Comparison of ENCODE assay signal across 9 mouse cellular contexts in the genomic region with DNA sequence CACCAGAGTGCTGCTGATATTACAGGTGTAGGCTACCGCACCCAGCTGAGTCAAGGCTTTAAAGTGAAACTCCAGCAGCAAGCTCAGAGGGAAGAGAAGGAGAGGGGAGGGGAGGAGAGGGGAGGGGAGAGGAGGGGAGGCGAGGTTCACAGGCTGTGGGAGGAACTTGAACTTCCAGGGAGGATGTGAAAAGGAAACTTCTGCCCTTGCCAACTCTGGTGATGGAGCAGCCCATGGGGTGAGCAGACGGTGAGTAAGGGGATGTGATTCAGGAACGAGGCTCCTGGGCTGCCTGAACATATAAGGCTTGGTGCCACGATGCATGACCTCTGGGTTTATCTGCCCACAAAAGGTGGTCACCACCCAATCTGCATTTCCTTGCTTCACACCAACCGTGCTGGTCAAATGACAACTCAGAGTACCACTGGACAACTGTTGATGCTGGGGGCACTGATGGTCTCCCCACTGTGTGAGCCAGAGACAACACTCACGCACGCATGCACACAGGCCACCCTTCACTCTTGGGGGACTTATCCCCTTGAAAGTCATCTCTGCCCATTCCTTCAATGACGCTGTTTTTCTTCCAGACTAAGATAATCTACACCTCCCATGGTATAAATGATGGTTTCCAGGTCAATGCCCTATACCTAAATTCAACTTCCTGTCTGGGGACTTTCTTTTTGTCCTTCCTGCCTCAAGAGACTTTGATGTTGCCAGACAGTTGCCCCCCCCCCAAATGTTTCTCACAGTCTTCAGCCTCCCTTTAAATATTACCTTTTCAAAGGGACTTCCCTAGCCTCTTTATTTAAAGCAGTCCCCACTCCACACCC.
DNase-seq lines count a peak whose midpoint lies in the region; ATAC-seq lines count a peak whose summit lies in the region.
"Had no signal": no experiment of that assay in that cellular context is flagged by ENCODE, and none has a peak within 500 bp of the region (broad histone marks: within the 10 kb centered on the region; RNA-seq: fewer than 3 reads in every experiment).

No protein-coding gene starts in this region.

- no peaks in the 10 kb centered on the region for H3K9me3 ChIP-seq in midbrain, embryonic 10.5 days (replicated peaks)
- H3K9me3 ChIP-seq in midbrain, embryonic 13.5 days, result no peaks in the 10 kb centered on the region
- no peaks in the 10 kb centered on the region for H3K9me3 ChIP-seq in intestine, embryonic 15.5 days
- H3K9me3 ChIP-seq in stomach, embryonic 14.5 days (ENCODE audit: control insufficient read depth, low read depth, low read length), result no peaks in the 10 kb centered on the region
- H3K9me3 ChIP-seq: neural tube, embryonic 12.5 days had no signal

- no peak for ATAC-seq in midbrain, embryonic 13.5 days
- peak; percentile 66 for ATAC-seq in intestine, embryonic 15.5 days
- no peak for ATAC-seq in stomach, embryonic 14.5 days (ENCODE audit: insufficient number of reproducible peaks, insufficient read depth, low FRiP score, low read depth)

- peak; percentile 36 for DNase-seq in adrenal gland, postnatal 14 days
- DNase-seq in adrenal gland, postnatal 10 days, result no peak
- DNase-seq in midbrain, embryonic 10.5 days (ENCODE audit: low spot score), result no peak
- no peak for DNase-seq in c-Kit-positive CD71-positive TER-119-positive erythroid progenitor cells, embryonic 14.5 days (ENCODE audit: low spot score)
- DNase-seq in right cerebral cortex, postnatal 14 days, result no peak

- WGBS in midbrain, embryonic 10.5 days, result 73% methylated on average over 9 of the region's 9 CpGs
- WGBS in midbrain, embryonic 13.5 days, result 67% methylated on average over 9 of the region's 9 CpGs
- 57% methylated on average over 9 of the region's 9 CpGs for WGBS in intestine, embryonic 15.5 days
- WGBS in stomach, embryonic 14.5 days, result 66% methylated on average over 9 of the region's 9 CpGs

- no peak overlapping the region for H3K4me2 ChIP-seq in midbrain, embryonic 13.5 days (replicated peaks)
- H3K4me2 ChIP-seq in intestine, embryonic 15.5 days (replicated peaks), result peak overlapping the region; percentile 37
- H3K4me2 ChIP-seq in stomach, embryonic 14.5 days (replicated peaks; ENCODE audit: low read depth, low read length), result no peak overlapping the region
- H3K4me2 ChIP-seq: neural tube, embryonic 12.5 days had no signal

- H3K27ac ChIP-seq in midbrain, embryonic 10.5 days (replicated peaks), result peak overlapping the region; percentile 42; the same call in 1 of the 2 replicates
- no peak overlapping the region for H3K27ac ChIP-seq in midbrain, embryonic 13.5 days
- H3K27ac ChIP-seq in intestine, embryonic 15.5 days, result peak overlapping the region; percentile 36; the same call in 1 of the 2 replicates
- H3K27ac ChIP-seq in stomach, embryonic 14.5 days (ENCODE audit: low read length), result peak overlapping the region; percentile 53
- H3K27ac ChIP-seq: neural tube, embryonic 12.5 days had no signal

- H3K36me3 ChIP-seq in midbrain, embryonic 10.5 days, result no peaks in the 10 kb centered on the region
- H3K36me3 ChIP-seq in midbrain, embryonic 13.5 days, result no peaks in the 10 kb centered on the region
- no peaks in the 10 kb centered on the region for H3K36me3 ChIP-seq in intestine, embryonic 15.5 days
- H3K36me3 ChIP-seq in stomach, embryonic 14.5 days (ENCODE audit: control insufficient read depth, insufficient read depth, low read length), result no peaks in the 10 kb centered on the region
- H3K36me3 ChIP-seq: neural tube, embryonic 12.5 days had no signal

- no peaks in the 10 kb centered on the region for H3K27me3 ChIP-seq in midbrain, embryonic 10.5 days (ENCODE audit: low read depth, poor library complexity, severe bottlenecking)
- no peaks in the 10 kb centered on the region for H3K27me3 ChIP-seq in midbrain, embryonic 13.5 days
- no peaks in the 10 kb centered on the region for H3K27me3 ChIP-seq in intestine, embryonic 15.5 days (replicated peaks)
- H3K27me3 ChIP-seq in stomach, embryonic 14.5 days (ENCODE audit: control insufficient read depth, insufficient read depth, low read length), result no peaks in the 10 kb centered on the region
- H3K27me3 ChIP-seq: neural tube, embryonic 12.5 days had no signal

- H3K4me3 ChIP-seq in midbrain, embryonic 10.5 days, result no peak overlapping the region
- H3K4me3 ChIP-seq in midbrain, embryonic 13.5 days (replicated peaks), result no peak overlapping the region
- no peak overlapping the region for H3K4me3 ChIP-seq in intestine, embryonic 15.5 days (replicated peaks)
- H3K4me3 ChIP-seq in stomach, embryonic 14.5 days (ENCODE audit: low read depth, low read length), result no peak overlapping the region
- H3K4me3 ChIP-seq: neural tube, embryonic 12.5 days had no signal

- no peak overlapping the region for H3K9ac ChIP-seq in midbrain, embryonic 13.5 days (replicated peaks)
- H3K9ac ChIP-seq in intestine, embryonic 15.5 days, result no peak overlapping the region
- no peak overlapping the region for H3K9ac ChIP-seq in stomach, embryonic 14.5 days (replicated peaks; ENCODE audit: low read depth, low read length)

- peaks cover 81% of the 10 kb centered on the region for H3K4me1 ChIP-seq in midbrain, embryonic 10.5 days
- peaks cover 52% of the 10 kb centered on the region for H3K4me1 ChIP-seq in midbrain, embryonic 13.5 days (replicated peaks)
- peaks cover 40% of the 10 kb centered on the region for H3K4me1 ChIP-seq in intestine, embryonic 15.5 days (replicated peaks)
- peaks cover 35% of the 10 kb centered on the region for H3K4me1 ChIP-seq in stomach, embryonic 14.5 days (ENCODE audit: control insufficient read depth, insufficient read depth, low read length)
